Mouse (Mus musculus): ENCODE measurements around the gene Scfd2. TPM values are rescaled to one million over a fixed set of nuclear protein-coding genes. Genes with fewer than 3 reads are reported as not detected.

The Scfd2 gene
- polyA plus RNA-seq, 1 experiment, result 22.7 TPM

- no peak for TF ChIP-seq CTCF (IDR thresholded peaks at IDR 0.05; ENCODE audit: extremely low read depth, insufficient read depth, low read length)
- no peak for TF ChIP-seq POLR2A (IDR thresholded peaks at IDR 0.05; ENCODE audit: extremely low read depth, insufficient read depth, low read length)
- Histone ChIP-seq H3K4me3 (ENCODE audit: insufficient read depth, low read length) (no peak overlapping the region), H3K27ac (ENCODE audit: insufficient read depth, low read length) (no peak overlapping the region), H3K4me1 (ENCODE audit: control insufficient read depth, insufficient read depth, low read length) (no peaks in the 10 kb centered on the region)
Observed at GRCm38 (mm10) chr5:74511686-74512085, 19.9 kb downstream of the Scfd2 start.

- TF ChIP-seq POLR2A (IDR thresholded peaks at IDR 0.05; ENCODE audit: extremely low read depth, insufficient read depth, low read length), result no peak
- no peak for TF ChIP-seq CTCF (IDR thresholded peaks at IDR 0.05; ENCODE audit: extremely low read depth, insufficient read depth, low read length)
- H3K4me3 ChIP-seq (ENCODE audit: insufficient read depth, low read length), result no peak overlapping the region
- H3K27ac ChIP-seq (ENCODE audit: insufficient read depth, low read length), result no peak overlapping the region
- no peaks in the 10 kb centered on the region for H3K4me1 ChIP-seq (ENCODE audit: control insufficient read depth, insufficient read depth, low read length)
Observed at GRCm38 (mm10) chr5:74492705-74493104, 38.9 kb downstream of the Scfd2 start.

GRCm38 (mm10) chr5:74484646-74485045 lies 46.9 kb downstream of the Scfd2 start:
- Histone ChIP-seq H3K4me3 (ENCODE audit: insufficient read depth, low read length) (no peak overlapping the region), H3K27ac (ENCODE audit: insufficient read depth, low read length) (no peak overlapping the region), H3K4me1 (ENCODE audit: control insufficient read depth, insufficient read depth, low read length) (no peaks in the 10 kb centered on the region)
- TF ChIP-seq POLR2A (IDR thresholded peaks at IDR 0.05; ENCODE audit: extremely low read depth, insufficient read depth, low read length), result no peak
- no peak for TF ChIP-seq CTCF (IDR thresholded peaks at IDR 0.05; ENCODE audit: extremely low read depth, insufficient read depth, low read length)

GRCm38 (mm10) chr5:74482633-74483032 lies 48.9 kb downstream of the Scfd2 start:
- Histone ChIP-seq H3K4me3 (ENCODE audit: insufficient read depth, low read length) (no peak overlapping the region), H3K4me1 (ENCODE audit: control insufficient read depth, insufficient read depth, low read length) (no peaks in the 10 kb centered on the region), H3K27ac (ENCODE audit: insufficient read depth, low read length) (no peak overlapping the region)
- TF ChIP-seq POLR2A (IDR thresholded peaks at IDR 0.05; ENCODE audit: extremely low read depth, insufficient read depth, low read length) (no peak), CTCF (IDR thresholded peaks at IDR 0.05; ENCODE audit: extremely low read depth, insufficient read depth, low read length) (no peak)

- Histone ChIP-seq H3K4me3 (ENCODE audit: insufficient read depth, low read length) (no peak overlapping the region), H3K27ac (ENCODE audit: insufficient read depth, low read length) (no peak overlapping the region), H3K4me1 (ENCODE audit: control insufficient read depth, insufficient read depth, low read length) (no peaks in the 10 kb centered on the region)
- no peak for TF ChIP-seq POLR2A (IDR thresholded peaks at IDR 0.05; ENCODE audit: extremely low read depth, insufficient read depth, low read length)
- no peak for TF ChIP-seq CTCF (IDR thresholded peaks at IDR 0.05; ENCODE audit: extremely low read depth, insufficient read depth, low read length)
Observed at GRCm38 (mm10) chr5:74482034-74482433, 49.5 kb downstream of the Scfd2 start.

- Histone ChIP-seq H3K27ac (ENCODE audit: insufficient read depth, low read length) (no peak overlapping the region), H3K4me3 (ENCODE audit: insufficient read depth, low read length) (no peak overlapping the region), H3K4me1 (ENCODE audit: control insufficient read depth, insufficient read depth, low read length) (no peaks in the 10 kb centered on the region)
- TF ChIP-seq CTCF (IDR thresholded peaks at IDR 0.05; ENCODE audit: extremely low read depth, insufficient read depth, low read length) (no peak), POLR2A (IDR thresholded peaks at IDR 0.05; ENCODE audit: extremely low read depth, insufficient read depth, low read length) (no peak)
Observed at GRCm38 (mm10) chr5:74480409-74480808, 51.1 kb downstream of the Scfd2 start.

GRCm38 (mm10) chr5:74479947-74480346 lies 51.6 kb downstream of the Scfd2 start:
- Histone ChIP-seq H3K4me3 (ENCODE audit: insufficient read depth, low read length) (no peak overlapping the region), H3K27ac (ENCODE audit: insufficient read depth, low read length) (no peak overlapping the region), H3K4me1 (ENCODE audit: control insufficient read depth, insufficient read depth, low read length) (no peaks in the 10 kb centered on the region)
- TF ChIP-seq POLR2A (IDR thresholded peaks at IDR 0.05; ENCODE audit: extremely low read depth, insufficient read depth, low read length), result no peak
- TF ChIP-seq CTCF (IDR thresholded peaks at IDR 0.05; ENCODE audit: extremely low read depth, insufficient read depth, low read length), result no peak

GRCm38 (mm10) chr5:74479157-74479556 lies 52.4 kb downstream of the Scfd2 start:
- no peak for TF ChIP-seq POLR2A (IDR thresholded peaks at IDR 0.05; ENCODE audit: extremely low read depth, insufficient read depth, low read length)
- TF ChIP-seq CTCF (IDR thresholded peaks at IDR 0.05; ENCODE audit: extremely low read depth, insufficient read depth, low read length), result no peak
- no peak overlapping the region for H3K4me3 ChIP-seq (ENCODE audit: insufficient read depth, low read length)
- H3K4me1 ChIP-seq (ENCODE audit: control insufficient read depth, insufficient read depth, low read length), result no peaks in the 10 kb centered on the region
- H3K27ac ChIP-seq (ENCODE audit: insufficient read depth, low read length), result no peak overlapping the region

GRCm38 (mm10) chr5:74476551-74476950 lies 55.0 kb downstream of the Scfd2 start:
- Histone ChIP-seq H3K27ac (ENCODE audit: insufficient read depth, low read length) (no peak overlapping the region), H3K4me3 (ENCODE audit: insufficient read depth, low read length) (no peak overlapping the region), H3K4me1 (ENCODE audit: control insufficient read depth, insufficient read depth, low read length) (no peaks in the 10 kb centered on the region)
- TF ChIP-seq CTCF (IDR thresholded peaks at IDR 0.05; ENCODE audit: extremely low read depth, insufficient read depth, low read length) (no peak), POLR2A (IDR thresholded peaks at IDR 0.05; ENCODE audit: extremely low read depth, insufficient read depth, low read length) (no peak)

- Histone ChIP-seq H3K27ac (ENCODE audit: insufficient read depth, low read length) (no peak overlapping the region), H3K4me1 (ENCODE audit: control insufficient read depth, insufficient read depth, low read length) (no peaks in the 10 kb centered on the region), H3K4me3 (ENCODE audit: insufficient read depth, low read length) (no peak overlapping the region)
- no peak for TF ChIP-seq CTCF (IDR thresholded peaks at IDR 0.05; ENCODE audit: extremely low read depth, insufficient read depth, low read length)
- no peak for TF ChIP-seq POLR2A (IDR thresholded peaks at IDR 0.05; ENCODE audit: extremely low read depth, insufficient read depth, low read length)
Observed at GRCm38 (mm10) chr5:74473117-74473516, 58.4 kb downstream of the Scfd2 start.
